8 mouse cellular contexts compared by ENCODE assay signal in the genomic region with DNA sequence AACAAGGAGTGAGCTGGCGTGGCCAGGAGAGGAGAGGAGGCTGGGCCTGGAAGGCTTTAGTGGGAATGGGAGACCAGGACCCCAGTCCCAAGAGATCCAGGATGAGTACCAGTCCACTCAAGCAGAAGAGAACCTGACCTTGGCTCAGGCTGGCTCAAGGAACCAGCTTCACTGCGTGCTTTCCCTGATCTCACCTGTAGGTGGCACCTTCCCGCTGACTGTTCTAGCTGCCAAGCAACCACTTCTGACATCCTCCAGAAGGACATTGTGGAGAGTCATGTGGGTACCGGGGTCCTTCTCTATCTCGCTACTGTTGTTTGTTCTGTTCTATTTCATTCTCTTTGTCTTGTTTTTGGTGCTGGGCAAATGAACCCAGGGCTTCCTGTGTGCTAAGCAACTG.
A peak's percentile ranks its signal among the peaks of the same experiment; 100 is the strongest.
DNase-seq lines count a peak whose midpoint lies in the region; ATAC-seq lines count a peak whose summit lies in the region.

No protein-coding gene starts in this region.

- no peak overlapping the region for H3K27ac ChIP-seq in midbrain, embryonic 11.5 days (ENCODE audit: low read depth, low read length)
- H3K27ac ChIP-seq in midbrain, embryonic 15.5 days = no peak overlapping the region

- no peaks in the 10 kb centered on the region for H3K9me3 ChIP-seq in midbrain, embryonic 11.5 days (ENCODE audit: control insufficient read depth, low read length)
- H3K9me3 ChIP-seq in midbrain, embryonic 15.5 days = no peaks in the 10 kb centered on the region

- peak; percentile 91 for DNase-seq in midbrain, embryonic 11.5 days (ENCODE audit: low spot score, missing footprints)
- DNase-seq in WW6 (ENCODE audit: low read depth, low spot score) = peak; percentile 18
- peak; percentile 66 to 77 for DNase-seq in cerebellum, postnatal 25 days
- DNase-seq in gastrocnemius, postnatal 36 days = peak; percentile 17 to 33
- peak; percentile 47 to 67 for DNase-seq in left cerebral cortex, postnatal 25 days (ENCODE audit: low spot score in 2 of 2)
- DNase-seq in retina, embryonic 14.5 days (ENCODE audit: low spot score) = peak; percentile 73

- no peaks in the 10 kb centered on the region for H3K27me3 ChIP-seq in midbrain, embryonic 11.5 days (ENCODE audit: control insufficient read depth, insufficient read depth, low read length)
- no peaks in the 10 kb centered on the region for H3K27me3 ChIP-seq in midbrain, embryonic 15.5 days (replicated peaks)

- ATAC-seq in midbrain, embryonic 11.5 days (ENCODE audit: low FRiP score) = no peak
- no peak for ATAC-seq in midbrain, embryonic 15.5 days (replicated peaks)
- no peak for ATAC-seq in megakaryocyte, adult 5-6 weeks (ENCODE audit: poor library complexity, severe bottlenecking)

- H3K9ac ChIP-seq in midbrain, embryonic 11.5 days (ENCODE audit: low read length) = no peak overlapping the region
- no peak overlapping the region for H3K9ac ChIP-seq in midbrain, embryonic 15.5 days

- WGBS in midbrain, embryonic 11.5 days = 27% methylated on average over 5 of the region's 5 CpGs
- WGBS in midbrain, embryonic 15.5 days = 24% methylated on average over 5 of the region's 5 CpGs

- H3K4me1 ChIP-seq in midbrain, embryonic 11.5 days (ENCODE audit: control insufficient read depth, insufficient read depth, low read length) = no peaks in the 10 kb centered on the region
- no peaks in the 10 kb centered on the region for H3K4me1 ChIP-seq in midbrain, embryonic 15.5 days

- H3K36me3 ChIP-seq in midbrain, embryonic 11.5 days (ENCODE audit: control insufficient read depth, insufficient read depth, low read length) = no peaks in the 10 kb centered on the region
- no peaks in the 10 kb centered on the region for H3K36me3 ChIP-seq in midbrain, embryonic 15.5 days (replicated peaks)

- intact Hi-C loops in gastrocnemius, postnatal 36 days (cut with DNase I) = loop anchor here (5.0 kb wide), 1 partner anchor 1286 kb away; no protein-coding TSS in a partner anchor
- intact Hi-C loops in left cerebral cortex, postnatal 25 days (cut with DNase I) = loop anchor here (10.0 kb wide), 3 partner anchors 323 to 1183 kb away; a partner anchor contains a TSS

- no peak overlapping the region for H3K4me2 ChIP-seq in midbrain, embryonic 11.5 days
- H3K4me2 ChIP-seq in midbrain, embryonic 15.5 days = no peak overlapping the region

- no peak overlapping the region for H3K4me3 ChIP-seq in midbrain, embryonic 11.5 days (ENCODE audit: low read depth, low read length)
- no peak overlapping the region for H3K4me3 ChIP-seq in midbrain, embryonic 15.5 days

Comparison
In these comparisons a context has a peak if more than half of its experiments do, and no peak if none do; other contexts are left out.
1. DNase-seq: peak in every context shown above with its lines; median percentile 91 in midbrain, embryonic 11.5 days; 73 in retina, embryonic 14.5 days; 72 in cerebellum, postnatal 25 days; 57 in left cerebral cortex, postnatal 25 days; 25 in gastrocnemius, postnatal 36 days; 18 in WW6.